Mouse (Mus musculus) stomach, postnatal 0 days (tissue): ENCODE results near the gene Olfr160.

Experiments
- CTCF ChIP-seq: IDR thresholded peaks from 2 replicates; pipeline ENCODE4 v1.5.1; 2016; ENCODE audit warnings: antibody characterized with exemption, low read depth, mild to moderate bottlenecking, moderate library complexity
- EP300 ChIP-seq: optimal IDR thresholded peaks from 2 replicates; pipeline ENCODE3; 2016; ENCODE audit warnings: antibody characterized with exemption

GRCm38 (mm10) chr9:37716150-37716549, at the start of gene Olfr160:
- no peak for TF ChIP-seq CTCF
- no peak for TF ChIP-seq EP300
